Mouse (Mus musculus) gastrocnemius, postnatal 10 days (tissue): ENCODE data around the gene Gm10234. TPM values are rescaled to one million over a fixed set of nuclear protein-coding genes. Genes with fewer than 3 reads are reported as not detected.

Source experiments
- DNase-seq: peaks from one replicate; pipeline ENCODE4 v3.0.0; 2021; ENCODE audit warnings: mixed read lengths
- long read RNA-seq, 2 experiments: library from polyadenylated mRNA; stranded (forward); transcript quantifications; one replicate each; pipeline ENCODE4 v2.0.0; 2021
- total RNA-seq, 2 experiments: library from RNA; stranded (reverse); gene quantifications; 2 replicates each; pipeline ENCODE4 v1.2.3; 2021

The Gm10234 gene
- total RNA-seq: not detected
- long read RNA-seq, experiment 1: 0 reads
- long read RNA-seq, experiment 2: 0 reads

DNA sequence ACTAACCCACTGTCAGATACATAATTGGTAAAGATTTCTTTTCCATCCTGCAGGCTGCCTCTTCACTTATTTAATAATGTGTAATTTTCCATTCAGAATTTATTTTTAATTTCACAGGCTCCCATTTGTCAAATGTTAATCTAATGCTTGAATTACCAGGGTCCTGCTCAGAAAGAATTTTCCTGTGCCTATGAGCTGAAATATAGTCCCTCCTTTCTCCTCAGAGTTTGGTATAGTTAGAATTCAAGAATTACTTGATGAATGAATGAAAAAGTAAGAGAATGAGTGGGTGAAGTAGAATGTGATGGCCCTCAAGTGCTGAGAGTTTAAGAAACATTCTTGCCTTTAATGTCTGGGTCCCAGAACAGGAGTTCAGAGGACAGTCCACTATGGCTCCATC lies at the start of gene Gm10234:
Gene Gm10234, plus strand, starts transcription at position 301 of the 400 bp plus-strand sequence.
- no peak for DNase-seq

GRCm38 (mm10) chr6:95277633-95278032 lies 44.3 kb upstream of the Gm10234 start:
- no peak for DNase-seq

GRCm38 (mm10) chr6:95296025-95296424 lies 25.9 kb upstream of the Gm10234 start:
- DNase-seq: no peak

GRCm38 (mm10) chr6:95298387-95298786 lies 23.5 kb upstream of the Gm10234 start:
- no peak for DNase-seq

- DNase-seq: no peak
These were observed 21.3 kb upstream of the Gm10234 start for GRCm38 (mm10) chr6:95300658-95301057.

DNA sequence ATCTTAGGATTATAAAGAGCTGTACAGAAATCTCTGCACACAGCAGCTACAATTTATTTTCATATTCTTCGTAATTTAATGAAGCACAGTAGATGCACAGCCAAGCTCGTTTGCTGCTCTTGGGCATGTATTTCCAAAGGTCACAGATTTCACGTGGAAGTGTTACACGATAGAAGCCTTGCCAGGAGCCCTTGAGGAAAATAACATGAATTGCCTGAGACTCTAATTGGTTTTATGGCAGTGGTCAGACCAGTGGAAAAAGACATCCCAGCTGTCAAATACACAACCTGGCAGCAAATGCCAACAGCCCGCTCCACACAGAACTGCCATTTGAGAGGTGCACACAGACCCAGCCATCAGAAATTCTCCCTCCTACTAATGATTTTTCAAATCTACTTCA lies 9.3 kb downstream of the Gm10234 start:
- no peak for DNase-seq

DNA sequence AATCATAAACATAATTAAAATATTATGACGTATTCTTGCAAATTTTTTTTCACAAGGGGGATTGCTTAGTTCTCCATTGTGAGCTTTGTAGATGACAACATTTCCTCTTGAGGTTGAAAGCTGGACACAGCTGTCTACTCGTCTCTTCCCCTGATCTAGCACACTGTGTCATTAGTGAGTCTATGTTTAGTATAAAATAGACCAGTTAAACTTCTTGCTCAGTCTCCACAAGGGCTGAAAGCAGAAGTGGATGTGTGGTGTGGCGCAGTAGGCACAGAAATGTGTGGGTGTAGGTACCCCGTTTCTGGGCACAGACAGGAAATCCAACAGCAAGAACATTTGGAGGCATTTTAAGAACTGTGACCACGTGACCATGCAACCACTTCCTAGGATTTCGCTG lies 12.9 kb downstream of the Gm10234 start:
- no peak for DNase-seq

GRCm38 (mm10) chr6:95349378-95349777 lies 27.5 kb downstream of the Gm10234 start:
- DNase-seq: no peak

DNA sequence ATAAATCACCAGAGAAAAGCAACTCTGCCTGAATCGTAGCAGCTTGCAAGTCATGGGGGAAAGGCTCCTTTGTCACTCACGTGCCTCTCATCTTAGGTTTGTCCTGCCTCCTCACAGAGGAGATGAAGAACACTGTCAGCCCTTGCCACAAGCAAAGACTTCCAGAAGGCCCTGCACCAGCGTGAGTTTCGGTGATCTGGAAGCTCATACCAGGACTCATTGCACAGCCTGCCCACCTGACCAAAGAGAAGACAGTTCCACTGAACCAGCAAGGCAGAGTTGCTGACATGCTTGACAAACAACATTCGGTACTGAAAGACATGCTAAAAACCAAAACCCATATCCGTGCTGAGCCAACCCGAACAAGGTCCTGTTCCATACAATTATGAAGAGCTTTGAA lies 31.1 kb downstream of the Gm10234 start:
- no peak for DNase-seq

- DNase-seq: no peak
These were observed 32.0 kb downstream of the Gm10234 start for GRCm38 (mm10) chr6:95353886-95354285.

DNA sequence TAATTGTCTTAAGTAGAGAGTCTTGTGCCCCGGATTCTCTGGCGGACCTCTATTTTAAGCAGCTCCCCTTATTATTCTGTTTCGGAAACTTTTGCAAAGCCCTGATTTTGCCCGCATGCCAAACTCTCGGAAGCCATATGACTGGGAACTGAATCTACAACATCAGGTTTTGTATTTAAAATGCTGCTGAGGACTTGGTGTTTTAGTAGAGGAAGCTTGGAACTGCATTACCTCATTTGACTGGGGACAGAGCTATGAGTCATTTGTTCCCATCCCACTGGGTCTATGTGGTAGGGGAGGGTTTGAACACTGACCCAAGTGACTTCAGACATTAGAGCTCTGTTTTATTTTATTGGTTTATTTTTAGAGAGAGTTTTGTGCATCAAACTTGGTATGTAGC lies 38.2 kb downstream of the Gm10234 start:
- DNase-seq: no peak

DNA sequence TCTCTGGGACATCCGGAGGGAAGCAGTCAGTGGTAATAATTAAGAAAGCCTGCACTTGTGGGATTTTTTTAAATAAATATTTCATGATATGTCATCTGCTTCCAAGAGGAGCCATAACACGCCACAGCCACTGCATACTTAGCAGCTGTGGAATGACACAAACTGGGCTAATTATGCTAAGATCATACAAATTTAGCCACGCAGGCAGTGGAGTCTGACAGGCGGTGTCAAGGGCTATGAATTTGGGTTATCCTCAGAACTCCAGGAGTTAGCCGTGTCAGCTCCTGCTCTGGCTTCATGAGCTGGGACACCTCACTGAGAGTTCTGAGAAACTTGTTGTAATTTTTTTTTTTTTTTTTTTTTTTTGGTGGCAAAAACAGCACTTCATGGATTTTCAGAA lies 40.8 kb downstream of the Gm10234 start:
- DNase-seq: no peak

DNA sequence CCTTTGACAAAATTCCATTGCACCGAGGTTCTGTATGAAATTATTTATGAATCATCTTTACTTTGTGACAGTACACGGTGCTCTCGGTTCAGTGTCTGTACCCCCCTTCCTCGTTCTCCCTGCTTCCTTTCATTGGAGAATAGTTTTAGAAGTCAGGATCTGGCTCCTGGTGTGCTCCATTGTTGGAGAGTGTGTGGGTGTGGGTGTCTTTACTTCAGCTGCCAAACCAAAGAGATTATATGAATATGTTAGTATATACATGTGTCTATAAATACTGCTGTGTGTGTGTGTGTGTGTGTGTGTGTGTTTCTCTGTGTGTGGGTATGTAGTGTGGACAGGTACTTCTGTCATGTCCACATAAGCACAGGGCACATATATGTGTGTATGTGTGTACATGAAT lies 49.9 kb downstream of the Gm10234 start:
- DNase-seq: no peak

Other genes with a start within 250 kb of the Gm10234 start
- gene Kbtbd8, start 204.9 kb upstream of the Gm10234 start, total RNA-seq: under 1 TPM; 0.52 to 0.70 TPM